Mouse (Mus musculus) lung, postnatal 0 days (tissue): ENCODE measurements around the gene Acnat1.

Experiments used
- CTCF ChIP-seq: IDR thresholded peaks from 2 replicates; pipeline ENCODE4 v1.5.1; 2016; ENCODE audit warnings: antibody characterized with exemption, mild to moderate bottlenecking
- EP300 ChIP-seq: IDR thresholded peaks from 2 replicates; pipeline ENCODE4 v1.6.1; 2016; ENCODE audit warnings: antibody characterized with exemption, mild to moderate bottlenecking, control low read depth

DNA sequence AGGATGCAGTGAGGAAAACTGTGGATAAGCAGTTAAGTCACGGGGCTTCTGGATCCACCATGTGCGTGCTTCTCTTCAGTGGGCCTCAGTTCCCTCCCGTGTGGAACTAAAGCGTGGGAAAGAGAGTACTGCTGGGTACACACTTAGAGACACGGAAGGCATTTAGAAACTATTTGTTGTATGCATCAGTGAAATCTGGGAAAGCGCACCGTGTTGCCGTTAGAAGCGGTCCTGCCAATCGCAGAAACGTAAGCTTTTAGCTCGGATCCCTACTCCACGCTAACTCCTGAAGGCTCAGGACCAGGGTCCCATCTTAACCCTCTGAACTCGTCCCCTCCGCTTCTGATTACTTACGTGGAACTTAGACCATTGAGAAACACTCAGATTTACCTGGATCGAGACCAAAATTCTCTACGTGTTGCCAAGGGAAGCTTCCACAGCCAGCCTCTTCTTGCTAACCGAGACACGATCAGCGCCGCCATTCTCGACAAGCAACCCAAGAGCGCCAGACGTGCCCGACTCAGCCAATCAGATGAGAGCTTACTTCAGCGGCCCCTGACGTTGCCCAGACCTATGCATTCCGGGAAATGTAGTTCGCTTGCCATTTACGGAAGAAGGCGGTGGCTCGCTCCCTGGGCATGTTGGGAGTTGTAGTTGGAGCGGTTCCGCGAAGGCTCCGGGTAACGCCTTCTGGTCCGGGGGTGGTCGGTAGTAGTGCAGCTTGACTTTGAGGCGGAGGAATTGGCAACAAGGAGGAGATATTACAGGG is 47.0 kb upstream of the Acnat1 start, which contains the start of the genes Mrpl50 and Zfp189:
- no peak for TF ChIP-seq CTCF
- TF ChIP-seq EP300, result no peak
